Mouse (Mus musculus) brain, embryonic 14.5 days (tissue): ENCODE results near the gene Gkn1. TPM values are rescaled to one million over a fixed set of nuclear protein-coding genes. Genes with fewer than 3 reads are reported as not detected.
A peak's percentile ranks its signal among the peaks of the same experiment; 100 is the strongest.

Source experiments
- DNase-seq: peaks from one replicate; pipeline ENCODE4 v3.0.0-alpha.2; 2011; ENCODE audit warnings: low read depth
- CTCF ChIP-seq: fragments of 200-500 bp; IDR thresholded peaks from 2 replicates; pipeline ENCODE4 v1.5.1; 2012; ENCODE audit warnings: inconsistent platforms, mild to moderate bottlenecking, moderate library complexity, borderline replicate concordance; ENCODE audit not compliant: insufficient read depth, insufficient read length; ENCODE audit errors: extremely low read depth
- POLR2A ChIP-seq: fragments of 200-500 bp; IDR thresholded peaks from 2 replicates; pipeline ENCODE4 v1.6.1; 2012; ENCODE audit warnings: mild to moderate bottlenecking, inconsistent platforms, borderline replicate concordance; ENCODE audit not compliant: poor library complexity, insufficient read depth, insufficient read length, severe bottlenecking; ENCODE audit errors: extremely low read depth
- polyA plus RNA-seq: library from polyadenylated mRNA; depleted of rRNA; stranded (reverse); fragments of >200 nt; gene quantifications from 2 replicates; pipeline ENCODE4 v1.2.3, GENCODE M21; 2012; rRNA removed

The Gkn1 gene
- polyA plus RNA-seq, 1 experiment, result 0.12 TPM

- TF ChIP-seq CTCF, result no peak
- TF ChIP-seq POLR2A, result no peak
- DNase-seq, result no peak
These were observed 33.8 kb downstream of the Gkn1 start for GRCm38 (mm10) chr6:87316966-87317365.

DNA sequence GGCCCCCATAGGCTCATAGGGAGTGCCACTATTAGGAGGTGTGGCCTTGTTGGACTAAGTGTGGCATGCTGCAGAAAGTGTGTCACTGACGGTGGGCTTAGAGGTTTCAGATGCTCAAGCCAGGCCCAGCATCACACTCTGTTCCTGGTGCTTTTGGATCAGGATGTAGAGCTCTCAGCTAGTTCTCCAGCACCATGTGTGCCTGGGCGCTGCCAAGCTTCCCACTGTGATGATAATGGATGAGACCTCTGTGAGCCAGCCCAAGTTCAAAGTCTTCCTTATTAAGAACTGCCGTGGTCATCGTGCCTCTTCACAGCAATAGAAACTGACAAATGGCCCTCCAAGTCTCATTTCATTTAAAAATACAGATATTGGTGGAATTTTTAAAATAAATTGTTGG, 38.0 kb downstream of the Gkn1 start:
- TF ChIP-seq POLR2A (no peak), CTCF (no peak)
- no peak for DNase-seq

- DNase-seq, result no peak
- TF ChIP-seq CTCF (no peak), POLR2A (no peak)
These were observed 46.3 kb downstream of the Gkn1 start for GRCm38 (mm10) chr6:87304486-87304885.

DNA sequence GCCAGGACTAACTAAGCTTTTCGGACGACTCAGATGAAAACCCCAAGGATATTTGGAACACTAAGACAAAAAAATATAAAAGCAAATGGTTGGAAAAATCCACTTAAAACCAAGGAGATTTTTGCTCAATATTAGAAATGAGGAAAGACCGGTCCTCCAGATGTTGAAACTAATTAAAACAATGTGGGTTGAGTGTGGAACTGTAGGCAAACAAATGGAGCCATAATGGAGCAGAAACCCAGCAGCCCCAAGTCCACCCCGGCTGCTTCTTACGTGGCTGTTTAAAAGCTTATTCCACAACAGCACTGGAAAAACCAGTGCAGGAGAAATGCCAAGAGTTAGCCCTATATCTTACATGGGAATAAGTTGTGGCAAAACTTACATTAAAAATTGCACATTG, 48.0 kb downstream of the Gkn1 start:
- DNase-seq, result no peak
- no peak for TF ChIP-seq CTCF
- TF ChIP-seq POLR2A, result no peak

GRCm38 (mm10) chr6:87301991-87302390, 48.8 kb downstream of the Gkn1 start:
- TF ChIP-seq POLR2A (no peak), CTCF (no peak)
- DNase-seq, result peak; percentile 41

Other genes with a start within 250 kb of the Gkn1 start
- gene D6Ertd527e, start 246.2 kb downstream of the Gkn1 start, polyA plus RNA-seq, result 0.24 and 0.51 TPM in 2 replicates
- gene Antxr1, start 15.1 kb downstream of the Gkn1 start, polyA plus RNA-seq, result 6.0 and 10.0 TPM in 2 replicates
- 0.09 TPM in 1 of 2 replicates, not detected in the other for gene Gkn2, start 22.4 kb upstream of the Gkn1 start, polyA plus RNA-seq
- 0.16 and 0.40 TPM in 2 replicates for gene Gkn3, start 38.0 kb upstream of the Gkn1 start, polyA plus RNA-seq
- gene Bmp10, start 78.1 kb upstream of the Gkn1 start, polyA plus RNA-seq, result not detected in 2 replicates
- 0.85 and 1.4 TPM in 2 replicates for gene Arhgap25, start 182.3 kb upstream of the Gkn1 start, polyA plus RNA-seq
- 2.4 TPM in 2 replicates for gene Prokr1, start 239.8 kb upstream of the Gkn1 start, polyA plus RNA-seq